16 mouse cellular contexts compared by ENCODE assay signal in the genomic region with DNA sequence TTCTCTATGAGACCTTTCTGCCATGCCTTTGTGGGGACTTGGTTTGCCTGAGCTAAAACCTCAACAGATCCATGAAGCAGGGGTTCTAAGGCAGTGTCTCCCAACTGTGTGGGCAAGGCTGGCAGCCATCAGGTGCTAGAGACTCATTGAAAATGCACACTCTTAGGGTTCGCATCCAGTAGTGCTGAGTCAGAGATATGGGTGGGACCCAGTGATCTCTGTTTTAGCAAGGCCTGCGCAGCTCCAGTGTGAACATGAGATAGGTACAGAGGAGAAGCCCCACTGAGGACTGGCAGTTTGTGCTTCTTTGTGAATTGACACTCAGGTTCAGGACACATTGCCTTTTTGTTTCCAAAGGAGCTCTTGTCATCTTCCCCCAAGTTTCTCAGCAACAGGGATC.
"Had no signal": no experiment of that assay in that cellular context is flagged by ENCODE, and none has a peak within 500 bp of the region (broad histone marks: within the 10 kb centered on the region; RNA-seq: fewer than 3 reads in every experiment).

No protein-coding gene starts in this region.

- H3K9ac ChIP-seq: kidney, embryonic 15.5 days; limb, embryonic 12.5 days; lung, embryonic 14.5 days; midbrain, embryonic 13.5 days; neural tube, embryonic 15.5 days had no signal

- H3K4me1 ChIP-seq: kidney, embryonic 15.5 days; limb, embryonic 12.5 days; midbrain, embryonic 13.5 days; neural tube, embryonic 15.5 days had no signal

- H3K27ac ChIP-seq: kidney, embryonic 15.5 days; limb, embryonic 12.5 days; midbrain, embryonic 13.5 days; neural tube, embryonic 15.5 days; stomach, postnatal 0 days had no signal

- H3K36me3 ChIP-seq: kidney, embryonic 15.5 days; limb, embryonic 12.5 days; midbrain, embryonic 13.5 days; neural tube, embryonic 15.5 days had no signal

- H3K4me3 ChIP-seq: kidney, embryonic 15.5 days; limb, embryonic 12.5 days; megakaryocyte, embryonic 14.5 days; midbrain, embryonic 13.5 days; myocyte; neural tube, embryonic 15.5 days had no signal

- H3K9me3 ChIP-seq: kidney, embryonic 15.5 days; limb, embryonic 12.5 days; megakaryocyte, embryonic 14.5 days; midbrain, embryonic 13.5 days; neural tube, embryonic 15.5 days had no signal

- H3K4me2 ChIP-seq: kidney, embryonic 15.5 days; limb, embryonic 12.5 days; lung, embryonic 14.5 days; midbrain, embryonic 13.5 days; neural tube, embryonic 15.5 days had no signal

- DNase-seq: kidney, adult 2 months; kidney, postnatal 25 days; layer of hippocampus, adult 9-11 months; layer of hippocampus, postnatal 36 days; lung, embryonic 14.5 days; lung, postnatal 10 days; lung, postnatal 4 days; thymus, postnatal 4 days had no signal

- ATAC-seq: intestine, embryonic 16.5 days; midbrain, embryonic 13.5 days had no signal
